Mouse (Mus musculus) retina, embryonic 14.5 days (tissue): Measurements from ENCODE around the gene Gatad2a.

Experiments
- DNase-seq: peaks from one replicate; pipeline ENCODE4 v3.0.0-alpha.2; 2015; ENCODE audit warnings: low spot score

The Gatad2a gene

GRCm38 (mm10) chr8:69870907-69871306, 125.3 kb downstream of the Gatad2a start:
- DNase-seq, result no peak

- DNase-seq, result no peak
Observed at GRCm38 (mm10) chr8:69870003-69870765, 126.0 kb downstream of the Gatad2a start.

DNA sequence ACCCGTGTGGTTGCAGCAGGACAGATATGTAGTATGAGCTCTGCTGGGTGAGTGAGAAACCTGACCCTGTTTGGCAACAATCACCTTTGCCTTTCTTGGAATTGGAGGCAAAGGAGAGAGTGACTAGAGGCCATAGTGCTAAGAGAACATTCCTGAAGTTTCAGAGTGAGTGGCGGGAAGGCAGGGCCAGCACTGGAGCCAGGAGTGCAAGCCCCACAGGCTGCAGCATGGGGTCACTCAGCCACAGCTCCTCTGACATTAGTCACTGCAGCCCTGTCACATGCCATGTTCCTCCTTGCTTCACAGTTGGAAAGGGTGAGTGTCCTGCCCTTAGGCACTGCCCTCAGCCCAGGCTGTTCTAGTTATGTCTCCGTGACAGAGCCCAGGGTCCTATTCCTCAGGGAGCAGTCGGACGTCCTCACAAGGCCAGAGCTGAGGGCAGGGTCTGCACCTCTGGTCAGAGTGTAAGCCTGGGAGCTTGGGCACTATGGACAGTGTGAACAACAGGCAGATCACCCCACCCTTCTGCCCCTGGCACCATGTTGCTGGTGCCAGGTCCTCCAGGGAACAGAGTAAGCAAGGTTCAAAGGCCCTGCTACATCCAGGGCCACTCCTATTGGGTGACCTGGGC, 128.4 kb downstream of the Gatad2a start:
- DNase-seq, result no peak

DNA sequence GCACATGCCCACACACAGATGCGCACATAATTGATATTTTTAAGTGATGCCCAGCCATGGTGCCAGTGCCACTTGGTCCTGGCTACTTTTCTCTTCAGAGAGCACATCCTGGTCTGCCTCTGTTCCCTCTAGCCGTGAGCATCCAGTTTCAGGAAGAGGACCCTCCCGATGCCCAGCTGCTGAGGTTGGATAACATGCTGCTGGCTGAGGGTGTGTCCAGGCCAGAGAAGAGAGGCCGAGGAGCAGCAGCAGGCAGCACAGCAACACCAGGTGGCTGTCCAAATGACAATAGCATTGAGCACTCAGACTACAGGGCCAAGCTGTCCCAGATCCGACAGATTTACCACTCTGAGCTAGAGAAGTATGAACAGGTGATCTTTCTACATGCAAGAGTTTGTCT, 132.0 kb downstream of the Gatad2a start:
- DNase-seq, result no peak

DNA sequence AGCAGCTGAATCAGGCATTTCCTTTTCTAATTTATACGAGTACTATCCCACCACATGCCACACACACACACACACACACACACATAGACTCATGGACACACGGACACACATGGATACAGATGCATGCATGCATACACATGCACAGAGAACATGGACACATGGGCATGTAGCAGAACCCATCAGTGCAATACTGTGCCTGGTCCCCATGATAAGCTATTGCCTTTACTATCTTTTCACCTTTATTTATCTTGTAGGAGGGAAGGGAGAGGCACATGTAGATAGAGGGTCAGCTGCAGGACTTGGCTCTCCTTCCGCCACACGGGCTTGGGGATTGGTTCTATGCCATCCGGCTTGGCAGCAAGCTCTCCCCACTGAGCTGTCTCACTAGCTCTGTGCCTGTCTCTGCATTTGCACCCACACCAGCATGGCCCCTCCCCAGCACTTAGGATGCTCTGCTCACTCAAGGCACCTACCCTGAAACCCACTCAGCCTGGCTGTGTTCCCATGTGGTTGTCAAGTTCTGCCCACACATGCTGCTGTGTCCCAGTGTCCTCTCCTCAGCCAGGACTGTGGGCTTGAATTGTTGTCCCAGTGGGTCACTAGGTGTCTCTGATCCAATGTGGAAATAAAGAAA, 132.7 kb downstream of the Gatad2a start:
- no peak for DNase-seq

DNA sequence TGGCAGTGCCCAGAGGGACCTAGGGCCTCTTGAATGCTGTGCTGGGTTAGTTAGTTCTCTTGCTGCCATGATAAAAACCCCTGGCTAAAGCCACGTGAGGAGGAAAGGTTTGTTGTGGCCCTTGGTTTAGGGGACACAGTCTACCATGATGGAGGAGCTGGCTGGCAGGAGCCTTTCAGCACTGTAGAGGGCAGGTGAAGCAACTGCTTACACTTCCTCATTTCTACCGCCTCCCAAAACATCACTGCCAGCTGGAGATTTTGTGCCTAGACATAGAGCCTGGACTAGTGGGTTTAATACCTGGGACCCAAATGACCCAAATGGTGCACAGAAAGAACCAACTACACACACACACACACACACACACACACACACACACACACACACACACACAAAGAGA, 134.9 kb downstream of the Gatad2a start:
- no peak for DNase-seq

DNA sequence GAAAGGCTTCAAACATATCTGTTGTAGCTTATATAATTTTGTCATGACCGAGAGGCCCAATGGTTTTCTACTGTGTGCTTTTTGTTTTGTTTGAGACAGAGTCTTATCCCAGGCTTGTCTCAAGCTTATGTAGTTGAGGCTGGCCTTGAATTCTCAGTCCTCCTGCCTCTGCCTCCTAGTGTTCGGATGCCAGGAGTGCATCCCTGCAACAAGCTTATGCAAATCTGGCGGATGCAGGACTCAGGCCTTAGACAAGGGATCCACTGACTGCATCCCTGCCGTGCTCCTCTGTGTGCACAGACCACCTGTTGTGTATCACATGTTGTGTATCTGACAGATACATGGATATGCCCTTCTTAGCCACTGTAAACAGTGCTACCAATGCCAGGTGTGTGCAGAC, 135.4 kb downstream of the Gatad2a start:
- DNase-seq, result no peak
